Mouse (Mus musculus) cerebellum, postnatal 14 days (tissue): Measurements from ENCODE around the gene Gm17349.
"Not testable (repeated sequence)": the region's sequence is repeated elsewhere in the genome, so short reads cannot be mapped to it uniquely, and the experiment has no call there.

ENCODE experiments used
- DNase-seq, 2 experiments: peaks; one replicate each; pipeline ENCODE4 v3.0.0; 2021; ENCODE audit warnings: mixed read lengths in 2 of 2

Gene Gm17349

DNA sequence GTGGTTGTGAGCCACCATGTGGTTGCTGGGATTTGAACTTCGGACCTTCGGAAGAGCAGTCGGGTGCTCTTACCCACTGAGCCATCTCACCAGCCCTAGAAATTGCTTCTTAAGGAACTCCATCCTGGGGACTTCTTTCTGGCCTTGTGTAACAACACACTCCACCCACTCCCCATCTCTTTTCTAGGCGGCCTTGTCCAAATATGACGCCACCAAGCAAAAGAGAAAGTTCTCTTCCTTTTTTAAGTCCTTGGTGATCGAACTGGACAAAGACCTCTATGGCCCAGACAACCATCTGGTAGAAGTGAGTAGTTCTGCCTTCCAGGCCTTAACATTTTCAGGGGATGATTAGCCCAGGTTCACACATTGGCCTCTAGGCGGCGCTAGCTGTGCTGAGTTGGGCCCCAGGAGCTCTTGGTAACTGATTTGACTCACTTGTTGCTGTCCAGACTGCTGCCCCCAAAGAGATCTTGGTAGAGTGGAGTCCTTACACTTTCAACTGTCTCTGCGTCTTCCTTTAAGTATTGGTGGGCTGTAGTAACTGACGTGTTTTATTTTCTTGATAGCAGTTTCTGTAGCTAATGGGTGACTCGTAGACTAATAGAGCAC is at the start of gene Gm17349:
TSS of gene Gm17349 (minus strand) at position 51 of the 609 bp plus-strand sequence.
- peak; percentile 75 to 81 for DNase-seq

DNA sequence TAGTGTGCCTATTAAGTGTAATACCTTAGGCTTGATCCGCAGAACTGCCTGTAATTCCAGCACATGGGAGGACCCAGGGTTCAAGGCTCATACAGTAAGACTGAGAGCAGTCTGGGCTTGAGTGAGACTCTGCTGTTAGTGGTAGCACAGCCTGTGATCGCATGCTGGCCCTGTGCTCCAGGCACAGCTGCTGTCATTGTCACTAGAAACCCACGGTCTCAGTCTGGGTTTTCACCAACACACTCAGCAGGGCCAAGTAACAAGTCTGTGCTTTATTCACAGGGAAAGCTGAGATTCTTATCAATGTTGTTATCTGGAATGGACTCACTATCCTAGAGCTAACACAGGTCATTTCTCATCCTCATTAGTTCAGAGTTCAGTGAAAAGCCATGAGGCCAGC is 48.9 kb upstream of the Gm17349 start:
- DNase-seq = no peak

DNA sequence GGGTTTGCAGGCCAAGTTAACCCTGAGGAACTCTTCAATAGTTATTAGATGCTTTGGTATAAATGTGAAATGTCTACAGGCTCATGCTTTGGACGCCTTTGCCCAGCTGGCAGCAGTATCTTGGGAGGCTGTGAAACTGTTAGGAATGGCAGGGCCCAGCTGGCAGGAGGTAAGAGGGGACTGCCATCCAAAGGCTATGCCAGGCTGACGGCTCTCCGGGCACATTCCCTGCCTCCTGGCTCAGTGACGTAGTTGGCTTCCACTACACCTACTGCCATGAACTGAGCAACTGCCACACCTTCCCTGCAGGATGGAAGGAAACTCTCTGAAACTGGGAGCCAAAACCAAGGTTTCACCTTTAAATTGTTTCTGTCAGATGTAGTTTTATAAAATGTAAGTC is 34.9 kb upstream of the Gm17349 start:
- DNase-seq = peak in 1 of 2 experiments; percentile 51

DNA sequence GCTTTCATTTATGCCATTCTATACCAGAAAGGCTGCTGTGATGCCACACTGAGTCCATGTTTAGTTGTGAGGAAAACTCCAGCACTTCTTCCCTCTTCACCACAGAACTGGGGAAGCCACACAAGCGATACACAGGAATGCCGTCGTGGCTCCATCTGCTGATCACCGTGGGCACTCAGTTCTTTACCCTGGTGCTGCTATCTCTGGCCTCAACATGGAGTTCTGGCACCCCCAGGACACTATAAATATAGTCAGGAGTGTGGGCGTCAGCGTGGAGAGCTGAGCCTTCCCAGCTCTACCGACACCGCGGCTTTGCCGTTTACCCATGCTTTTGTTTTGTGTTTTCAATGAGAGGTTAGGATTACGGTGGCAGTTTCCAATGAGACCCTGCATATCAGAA is 31.4 kb upstream of the Gm17349 start:
- no peak for DNase-seq

DNA sequence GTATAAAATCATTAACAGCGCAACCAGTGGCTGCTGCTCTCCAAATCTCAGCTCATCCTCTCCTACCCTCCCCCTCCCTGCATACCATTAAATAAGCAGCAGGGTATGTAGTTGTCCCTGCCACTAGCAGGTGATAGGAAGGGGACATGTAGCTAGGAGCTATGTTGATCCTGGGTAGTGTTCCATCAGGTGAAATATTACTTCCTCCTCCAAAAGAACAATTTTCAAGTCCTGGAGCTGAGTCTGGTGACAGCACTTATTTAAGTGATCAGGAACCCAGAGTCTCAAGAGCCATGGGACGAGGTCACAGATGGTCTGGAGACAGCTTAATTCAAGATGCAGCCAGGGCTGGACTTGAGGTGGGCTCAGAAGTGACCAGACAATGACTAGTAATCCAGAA is 30.3 kb upstream of the Gm17349 start:
- DNase-seq = peak; percentile 99 to 100

DNA sequence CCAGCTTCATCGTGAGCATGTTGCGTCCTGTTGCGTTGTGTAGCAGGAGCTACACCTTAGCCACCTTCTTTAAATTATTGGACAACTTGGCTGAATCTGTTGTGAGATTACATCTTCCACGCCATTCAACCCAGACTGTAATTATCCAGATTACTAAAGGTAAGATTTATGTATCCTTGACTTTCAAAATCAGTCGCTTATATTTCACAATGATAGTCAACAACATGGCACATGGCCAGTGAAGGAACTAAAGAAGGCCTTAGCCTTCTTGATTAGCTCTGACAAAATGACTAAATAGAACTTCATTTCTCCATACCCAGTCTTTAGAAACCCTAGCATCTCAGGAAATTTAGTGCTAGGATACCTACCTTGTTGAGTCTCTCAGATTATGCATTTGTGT is 27.9 kb upstream of the Gm17349 start:
- DNase-seq = no peak

DNA sequence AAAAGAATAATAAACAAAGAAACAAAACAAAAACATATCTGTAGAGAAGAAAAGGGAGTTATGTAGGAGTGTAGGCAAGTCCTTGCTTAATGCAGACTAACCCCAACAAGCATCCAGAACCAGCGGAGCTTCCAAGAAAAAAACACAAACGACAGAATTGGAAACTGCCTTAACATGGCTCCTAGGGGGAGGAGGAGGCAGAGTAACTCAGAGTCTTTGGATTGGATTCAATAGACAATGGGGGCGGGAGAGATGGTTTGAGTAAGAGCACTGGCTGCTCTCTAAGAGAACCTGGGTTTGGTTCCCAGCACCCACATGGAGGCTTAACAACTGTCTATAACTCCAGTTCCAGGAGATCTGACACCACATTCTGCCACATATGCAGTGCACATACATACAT is 26.4 kb upstream of the Gm17349 start:
- no peak for DNase-seq

DNA sequence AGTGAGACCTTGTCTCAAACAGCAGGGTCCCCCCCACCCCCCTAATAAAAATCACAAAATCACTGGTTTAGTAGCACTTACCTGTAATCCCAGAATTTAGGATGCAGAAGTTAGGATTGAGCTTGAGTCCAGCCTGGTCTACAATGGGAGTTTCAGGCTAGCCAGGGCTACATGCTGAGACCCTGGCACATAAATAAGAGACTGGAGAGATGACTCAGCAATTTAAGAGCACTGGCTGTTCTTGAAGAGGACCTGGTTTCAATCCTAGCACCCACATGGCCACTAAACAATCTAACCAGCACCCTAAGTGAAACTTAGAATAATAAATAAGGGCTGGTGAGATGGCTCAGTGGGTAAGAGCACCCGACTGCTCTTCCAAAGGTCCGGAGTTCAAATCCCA is 25.9 kb upstream of the Gm17349 start:
- DNase-seq = no peak

DNA sequence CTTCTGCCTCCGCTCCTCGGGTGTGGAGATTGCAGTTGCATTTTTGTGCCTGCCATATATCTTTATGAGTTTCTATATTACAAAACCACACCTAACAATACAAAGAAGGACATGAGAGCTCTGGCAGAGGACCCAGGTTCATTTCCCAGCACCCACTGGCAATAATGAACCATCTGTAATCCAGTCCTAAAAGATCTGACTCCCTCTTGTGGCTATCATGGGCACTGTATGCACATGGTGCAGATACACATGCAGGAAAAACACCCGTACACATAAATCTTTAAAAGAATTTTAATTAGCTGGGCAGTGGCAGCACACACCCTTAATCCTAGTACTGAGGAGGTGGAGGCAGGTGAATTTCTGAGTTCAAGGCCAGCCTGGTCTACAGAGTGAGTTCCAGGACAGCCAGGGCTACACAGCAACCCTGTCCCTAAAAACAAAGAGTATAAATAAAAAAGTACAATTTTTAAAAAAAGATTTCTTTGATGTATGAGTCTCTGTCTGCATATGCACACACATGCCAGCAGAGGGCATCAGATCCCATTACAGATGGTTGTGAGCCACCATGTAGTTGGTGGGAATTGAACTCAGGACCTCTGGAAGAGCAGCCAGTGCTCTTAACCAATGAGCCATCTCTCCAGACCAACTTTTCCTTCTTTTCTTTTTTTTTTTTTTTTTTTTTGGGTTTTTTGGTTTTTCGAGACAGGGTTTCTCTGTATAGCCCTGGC is 23.9 kb upstream of the Gm17349 start:
- no peak for DNase-seq

DNA sequence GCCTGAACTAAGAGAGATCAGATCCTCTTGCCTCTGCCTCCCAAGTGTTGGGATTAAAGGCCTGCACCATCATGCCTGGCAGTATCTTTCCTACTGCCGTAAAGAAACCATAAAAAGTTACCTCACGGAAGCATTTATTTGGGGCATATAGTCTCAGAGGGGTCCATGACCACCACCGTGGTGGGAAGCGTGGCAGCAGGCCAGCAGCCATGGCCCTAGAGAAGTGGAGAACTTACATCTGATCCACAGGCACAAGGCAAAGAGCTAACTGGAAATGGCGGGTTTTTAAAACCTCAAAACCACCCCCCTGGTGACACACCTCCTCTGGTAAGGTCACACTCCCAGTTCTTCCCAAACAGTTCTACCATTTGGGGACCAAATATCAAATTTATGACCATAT is 22.9 kb upstream of the Gm17349 start:
- DNase-seq = peak in 1 of 2 experiments; percentile 40

DNA sequence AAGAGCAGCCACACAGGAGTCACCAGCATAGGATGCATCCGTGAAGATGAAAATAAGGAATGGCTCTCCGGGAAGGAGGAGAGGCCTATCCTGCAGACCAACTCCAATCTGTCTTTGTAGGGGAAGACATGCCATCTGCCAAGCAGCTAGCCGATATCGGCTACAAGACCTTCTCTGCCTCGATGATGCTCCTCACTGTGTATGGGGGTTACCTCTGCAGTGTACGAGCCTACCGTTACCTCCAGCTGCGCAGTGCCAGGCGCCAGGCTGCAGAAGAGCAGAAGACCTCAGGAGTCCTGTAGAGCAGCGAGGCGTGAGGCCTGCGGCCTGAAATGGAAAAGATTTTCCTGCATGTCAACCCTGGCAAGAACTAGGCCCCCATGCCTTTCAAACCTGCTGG is 22.2 kb upstream of the Gm17349 start:
- no peak for DNase-seq

DNA sequence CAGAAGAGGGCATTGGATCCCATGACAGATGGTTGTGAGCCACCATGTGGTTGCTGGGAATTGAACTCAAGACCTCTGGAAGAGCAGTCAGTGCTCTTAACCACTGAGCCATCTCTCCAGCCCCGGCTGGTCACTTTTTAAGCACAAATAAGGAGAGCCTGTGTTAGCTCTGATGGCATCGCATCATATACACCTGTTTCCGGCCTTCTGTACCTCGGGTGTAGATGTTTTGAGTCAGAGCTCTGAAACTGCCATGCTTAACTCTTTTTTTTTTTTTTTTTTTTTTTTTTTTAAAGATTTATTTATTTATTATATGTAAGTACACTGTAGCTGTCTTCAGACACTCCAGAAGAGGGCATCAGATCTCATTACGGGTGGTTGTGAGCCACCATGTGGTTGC is 21.7 kb upstream of the Gm17349 start:
- not testable (repeated sequence) for DNase-seq

DNA sequence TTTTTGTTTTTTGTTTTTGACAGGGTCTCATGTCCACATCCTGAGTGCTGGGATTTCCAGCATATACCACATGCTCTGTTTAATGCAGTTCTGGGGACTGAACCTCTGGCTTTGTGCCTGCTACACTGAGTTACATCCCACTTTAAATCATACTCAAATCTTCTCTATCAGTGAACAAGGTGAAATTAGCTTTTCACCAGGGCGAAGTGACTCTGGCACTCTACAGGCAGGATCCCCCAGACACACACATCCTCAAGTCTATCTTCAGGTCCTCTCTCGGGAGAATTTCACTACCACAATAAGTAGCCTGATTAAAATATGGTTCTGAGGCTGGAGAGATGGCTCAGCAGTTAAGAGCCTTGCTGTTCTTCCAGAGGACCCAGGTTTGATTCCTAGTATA is 21.3 kb upstream of the Gm17349 start:
- no peak for DNase-seq

DNA sequence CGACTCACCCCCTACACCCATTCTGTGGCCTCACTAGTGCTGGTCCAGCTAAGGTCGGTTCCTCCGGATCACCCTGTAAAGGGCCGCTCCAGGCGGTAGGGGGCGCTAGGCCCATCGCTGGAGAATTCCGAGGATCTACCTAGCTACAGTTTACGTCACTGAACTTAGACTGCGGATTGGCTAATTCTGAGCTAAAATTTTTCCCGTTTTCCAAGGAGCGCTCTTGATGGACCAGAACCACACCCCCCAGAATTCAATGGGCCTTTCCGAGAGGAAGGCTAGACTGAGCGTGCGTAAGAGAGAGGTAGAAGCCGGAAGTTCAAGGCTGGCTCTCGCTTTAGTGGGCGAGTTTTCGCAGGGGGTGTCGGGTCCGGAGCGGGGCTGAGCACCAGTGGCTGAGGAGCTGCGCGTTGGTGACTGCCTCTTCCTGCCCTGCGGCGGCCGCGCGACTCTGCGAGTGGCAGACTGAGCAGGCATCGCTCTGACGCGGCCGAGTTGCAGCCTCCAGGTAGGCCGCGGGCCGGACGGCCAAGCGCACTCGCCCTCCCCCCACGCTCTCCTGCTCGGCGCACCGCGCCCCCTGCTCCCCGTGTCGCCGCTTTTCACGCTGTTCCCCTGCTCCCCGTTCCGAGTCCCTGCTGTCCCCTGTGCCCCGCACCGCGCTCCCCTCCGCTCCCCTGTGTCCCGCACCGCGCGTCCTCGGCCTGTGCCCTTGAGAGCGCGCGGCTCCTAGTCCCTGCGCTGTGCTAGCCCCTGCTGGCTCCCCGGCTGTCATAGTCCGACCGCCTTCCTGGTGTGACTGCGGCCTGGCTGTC is 20.3 kb upstream of the Gm17349 start, which contains the start of gene Cox14:
TSS of gene Cox14 (plus strand) at position 278 of the 815 bp plus-strand sequence.
- DNase-seq = peak; percentile 96 to 98

DNA sequence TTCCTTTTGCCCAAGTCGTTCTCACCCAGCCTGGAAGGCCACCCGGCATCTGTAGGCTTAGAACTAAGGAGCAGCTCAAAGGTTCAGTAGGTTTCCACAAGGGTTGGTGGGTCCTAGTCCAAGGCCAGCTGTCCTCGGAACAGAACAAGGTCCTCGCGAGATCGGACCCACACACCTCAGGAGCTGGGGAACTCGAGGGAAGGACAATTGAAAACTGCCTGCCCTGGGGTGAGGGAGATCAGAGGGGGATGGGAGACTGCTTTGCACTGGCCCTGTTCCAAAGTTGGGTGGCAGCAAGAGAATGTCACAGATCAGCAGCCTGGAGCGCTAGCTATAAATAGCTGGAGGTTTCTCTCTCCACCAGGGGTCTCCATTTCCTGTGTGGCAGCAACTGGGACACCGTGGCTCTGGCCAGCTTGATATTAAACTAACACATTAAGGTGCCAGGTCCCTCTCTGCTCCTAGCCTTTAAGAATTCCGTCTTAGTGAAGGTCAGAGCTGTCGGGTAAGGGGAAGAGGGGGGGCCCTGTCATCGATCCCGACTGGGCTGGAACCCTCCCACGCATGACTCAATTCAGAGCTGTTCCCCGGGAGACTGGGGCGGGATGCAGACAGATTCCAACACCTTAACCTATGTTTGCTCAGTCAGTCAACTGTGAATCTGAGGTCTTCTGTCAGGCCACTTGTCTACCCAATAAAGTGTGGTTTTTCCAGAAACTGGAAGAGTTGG is 19.2 kb upstream of the Gm17349 start:
- DNase-seq = peak; percentile 72

DNA sequence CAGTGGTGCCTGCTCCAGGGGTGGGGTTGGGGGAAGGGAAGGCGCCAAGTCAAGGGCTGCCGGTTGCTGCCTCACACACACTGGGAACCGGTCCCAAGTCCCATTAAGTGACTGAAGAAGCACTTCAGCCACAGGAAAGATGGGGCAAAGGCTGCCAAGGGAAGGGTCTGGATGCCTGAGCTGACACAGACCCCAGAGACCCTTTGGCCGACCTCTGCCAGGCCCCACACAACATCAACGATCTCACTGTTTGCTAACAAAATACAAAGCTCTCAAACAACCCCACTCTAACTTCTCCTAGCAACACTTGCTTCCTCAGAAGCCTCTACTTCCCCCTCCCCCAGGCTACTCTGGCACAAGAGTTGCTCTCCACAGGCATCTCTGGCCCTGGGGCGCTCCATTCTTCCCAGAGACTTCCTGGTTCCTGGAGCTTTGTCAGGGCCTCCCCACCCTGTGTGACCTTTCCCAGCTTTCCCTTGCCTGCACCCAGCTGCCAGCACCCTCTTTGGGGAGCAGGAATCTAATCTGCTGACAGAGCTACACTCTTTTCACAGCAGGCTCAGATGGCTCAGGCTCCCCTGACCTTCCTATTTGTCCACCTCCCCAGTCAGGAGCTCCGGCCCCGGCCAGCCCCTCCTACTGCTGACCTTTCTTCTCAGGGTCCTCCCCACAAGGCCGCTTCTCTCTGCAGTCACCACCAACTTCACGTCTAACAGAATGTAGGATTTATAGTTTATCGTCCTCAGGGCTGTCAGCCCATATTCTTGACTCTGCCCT is 18.4 kb upstream of the Gm17349 start:
- DNase-seq = peak; percentile 56 to 60

DNA sequence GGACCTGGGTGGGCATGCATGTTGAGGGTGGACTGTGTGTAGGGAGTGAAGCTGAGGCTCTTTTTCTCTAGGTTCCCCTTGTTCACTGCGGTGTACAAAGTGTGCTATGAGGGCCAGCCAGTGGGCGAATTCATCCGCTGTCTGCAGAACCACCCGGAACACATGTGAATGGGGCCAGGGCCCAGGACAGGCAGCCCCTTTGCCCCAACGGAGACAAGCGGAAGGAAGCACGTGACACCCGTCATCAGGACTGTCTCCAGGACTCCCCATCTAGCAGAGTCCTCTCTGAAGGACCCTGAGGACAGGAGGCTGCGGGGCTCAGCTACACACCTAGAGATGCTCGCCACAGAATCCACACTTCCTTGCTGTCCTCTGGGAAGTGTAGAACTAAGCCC is 17.8 kb upstream of the Gm17349 start:
- peak in 1 of 2 experiments; percentile 28 for DNase-seq

DNA sequence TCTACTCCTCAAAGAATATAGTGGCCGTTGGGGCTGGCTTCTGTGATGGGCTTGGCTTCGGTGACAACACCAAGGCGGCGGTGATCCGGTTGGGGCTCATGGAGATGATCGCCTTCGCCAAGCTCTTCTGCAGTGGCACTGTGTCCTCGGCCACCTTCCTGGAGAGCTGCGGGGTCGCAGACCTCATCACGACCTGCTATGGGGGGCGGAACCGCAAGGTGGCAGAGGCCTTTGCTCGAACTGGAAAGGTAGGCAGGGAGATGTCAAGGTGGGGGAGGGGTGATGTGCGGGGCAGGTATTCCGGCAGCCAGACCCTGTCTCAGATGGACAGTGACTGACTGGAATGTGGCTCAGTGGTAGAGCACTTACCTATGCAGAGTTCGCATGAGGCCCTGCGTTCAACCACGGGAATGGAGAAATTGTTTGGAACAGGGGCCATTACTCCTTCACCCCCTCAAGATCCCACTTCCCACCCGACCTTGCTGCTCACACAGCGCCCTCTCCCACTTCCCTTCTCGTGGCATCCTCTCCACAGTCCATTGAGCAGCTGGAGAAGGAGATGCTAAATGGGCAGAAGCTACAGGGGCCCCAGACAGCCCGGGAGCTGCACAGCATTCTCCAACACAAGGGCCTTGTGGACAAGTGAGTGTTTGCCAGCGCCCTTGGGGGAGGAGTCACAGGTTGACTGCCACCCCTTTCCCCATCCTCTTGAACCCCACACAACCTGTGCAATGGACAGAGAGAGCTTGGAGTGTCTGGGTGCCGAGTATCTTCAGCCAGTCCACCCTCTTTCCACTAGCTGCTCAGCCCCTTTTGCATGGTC is 16.8 kb upstream of the Gm17349 start:
- DNase-seq = no peak

DNA sequence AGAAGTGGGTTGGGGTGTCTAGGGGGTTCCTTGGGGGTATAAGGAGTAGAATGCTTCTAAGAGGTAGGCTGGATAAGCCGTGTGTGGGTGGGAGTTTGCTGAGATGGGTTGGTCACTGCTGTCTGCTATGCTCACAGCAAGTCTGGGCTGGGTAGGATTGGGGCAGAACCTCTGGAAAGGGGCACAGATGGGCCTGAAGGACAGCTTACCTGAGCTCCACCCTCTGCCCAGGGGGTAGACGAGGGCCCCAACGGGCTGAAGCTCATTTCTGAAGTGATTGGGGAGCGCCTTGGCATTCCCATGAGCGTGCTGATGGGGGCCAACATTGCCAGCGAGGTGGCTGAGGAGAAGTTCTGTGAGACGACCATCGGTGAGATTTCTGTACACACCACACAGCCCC is 14.6 kb upstream of the Gm17349 start:
- DNase-seq = no peak

DNA sequence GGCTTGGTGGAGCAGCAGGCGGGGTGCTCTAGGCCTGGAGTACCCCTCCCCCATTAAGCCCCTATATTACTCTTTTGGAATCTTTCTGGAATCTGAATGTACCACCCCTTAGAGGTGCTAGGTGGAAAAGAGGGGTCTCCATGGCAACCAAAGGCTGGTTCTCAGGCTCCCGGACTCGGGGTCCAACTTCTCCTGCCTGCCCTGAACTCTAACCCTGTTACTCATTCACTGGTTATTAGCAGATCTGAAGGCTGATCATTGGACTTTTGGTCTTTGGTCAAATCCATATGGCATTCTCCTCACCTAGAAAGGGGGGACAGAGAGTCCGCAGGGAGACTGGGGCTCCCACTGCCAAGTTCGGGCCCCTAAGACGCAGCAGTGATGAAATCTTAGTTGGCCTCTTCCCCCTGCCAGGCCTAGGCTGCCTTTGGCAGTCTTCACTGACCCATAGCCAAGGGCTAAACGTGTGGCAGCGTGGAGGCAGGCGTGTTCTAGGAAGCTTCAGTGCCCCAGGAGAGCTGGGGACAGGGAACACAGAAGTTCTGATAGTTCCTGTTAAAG is 13.3 kb upstream of the Gm17349 start:
- peak in 1 of 2 experiments; percentile 56 for DNase-seq
